Mouse (Mus musculus) stomach, embryonic 15.5 days (tissue): ENCODE data around the gene Slc35e3. TPM values are rescaled to one million over a fixed set of nuclear protein-coding genes. Genes with fewer than 3 reads are reported as not detected.
A peak's percentile ranks its signal among the peaks of the same experiment; 100 is the strongest.
"Not testable (repeated sequence)": the region's sequence is repeated elsewhere in the genome, so short reads cannot be mapped to it uniquely, and the experiment has no call there.

Experiments used
- ATAC-seq: fragments of 200-750 bp; cut with Nextera tagmentation; 2 replicates; pipeline ENCODE4 v1.8.0; 2017; ENCODE audit warnings: low read depth, moderate number of reproducible peaks, moderate TSS enrichment; ENCODE audit not compliant: insufficient read depth, low FRiP score
- H3K27ac ChIP-seq: fragments of 300-500 bp; sonication (generic); 2 replicates; pipeline ENCODE4 v1.5.1; 2015; ENCODE audit warnings: mild to moderate bottlenecking, inconsistent platforms
- H3K27me3 ChIP-seq: fragments of 300-500 bp; sonication (generic); replicated peaks from 2 replicates; pipeline ENCODE4 v1.6.1; 2015; ENCODE audit warnings: inconsistent platforms
- H3K36me3 ChIP-seq: fragments of 300-500 bp; sonication (generic); 2 replicates; pipeline ENCODE4 v1.6.1; 2015; ENCODE audit warnings: inconsistent platforms
- H3K4me1 ChIP-seq: fragments of 300-500 bp; sonication (generic); 2 replicates; pipeline ENCODE4 v1.6.1; 2015; ENCODE audit warnings: inconsistent platforms
- H3K4me2 ChIP-seq: fragments of 300-500 bp; sonication (generic); 2 replicates; pipeline ENCODE4 v1.6.1; 2015; ENCODE audit warnings: mild to moderate bottlenecking, inconsistent platforms
- H3K4me3 ChIP-seq: fragments of 300-500 bp; sonication (generic); replicated peaks from 2 replicates; pipeline ENCODE4 v1.5.1; 2015; ENCODE audit warnings: inconsistent platforms
- H3K9ac ChIP-seq: fragments of 300-500 bp; sonication (generic); 2 replicates; pipeline ENCODE4 v1.6.1; 2015; ENCODE audit warnings: inconsistent platforms
- H3K9me3 ChIP-seq: fragments of 300-500 bp; sonication (generic); 2 replicates; pipeline ENCODE4 v1.6.1; 2016; ENCODE audit warnings: inconsistent platforms
- WGBS: fragments of 180-500 bp; shearing (Covaris S2); methylation state at CpG from one replicate; pipeline ENCODE4 v1.1.7; 2015; 5-methylcytosine and 5-hydroxymethylcytosine counted together
- polyA plus RNA-seq: library from polyadenylated mRNA; unstranded; fragments of >200 nt; fragmentation: Nextera tagmentation; extraction: Ambion mirVana; gene quantifications from 2 replicates; pipeline ENCODE4 v1.2.1, GENCODE M21; 2015

The Slc35e3 gene
- polyA plus RNA-seq, 1 experiment from 2014 or later, result 16.5 TPM

DNA sequence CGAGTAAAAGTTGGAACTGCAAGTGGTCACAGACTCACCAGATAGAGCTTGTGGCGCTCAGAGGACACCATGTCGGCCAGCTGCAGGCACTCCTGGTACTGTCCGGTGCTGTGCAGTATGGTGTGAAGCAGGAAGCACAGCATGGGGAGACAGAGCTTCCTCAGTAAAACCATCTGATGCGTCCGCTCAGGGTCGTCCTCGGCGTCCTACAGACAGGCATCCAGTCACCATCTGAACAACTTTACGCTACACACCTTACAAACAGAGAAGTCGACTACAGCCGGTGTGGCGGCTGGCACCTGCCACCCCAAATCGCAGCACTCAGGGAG is 5.1 kb upstream of the Slc35e3 start:
- Histone ChIP-seq H3K4me2 (no peak overlapping the region), H3K27ac (no peak overlapping the region), H3K27me3 (no peaks in the 10 kb centered on the region), H3K36me3 (peaks cover 40% of the 10 kb centered on the region), H3K9me3 (no peaks in the 10 kb centered on the region), H3K4me1 (no peaks in the 10 kb centered on the region), H3K4me3 (no peak overlapping the region), H3K9ac (no peak overlapping the region)
- WGBS, result 96% methylated on average over 14 of the region's 14 CpGs
- no peak for ATAC-seq

DNA sequence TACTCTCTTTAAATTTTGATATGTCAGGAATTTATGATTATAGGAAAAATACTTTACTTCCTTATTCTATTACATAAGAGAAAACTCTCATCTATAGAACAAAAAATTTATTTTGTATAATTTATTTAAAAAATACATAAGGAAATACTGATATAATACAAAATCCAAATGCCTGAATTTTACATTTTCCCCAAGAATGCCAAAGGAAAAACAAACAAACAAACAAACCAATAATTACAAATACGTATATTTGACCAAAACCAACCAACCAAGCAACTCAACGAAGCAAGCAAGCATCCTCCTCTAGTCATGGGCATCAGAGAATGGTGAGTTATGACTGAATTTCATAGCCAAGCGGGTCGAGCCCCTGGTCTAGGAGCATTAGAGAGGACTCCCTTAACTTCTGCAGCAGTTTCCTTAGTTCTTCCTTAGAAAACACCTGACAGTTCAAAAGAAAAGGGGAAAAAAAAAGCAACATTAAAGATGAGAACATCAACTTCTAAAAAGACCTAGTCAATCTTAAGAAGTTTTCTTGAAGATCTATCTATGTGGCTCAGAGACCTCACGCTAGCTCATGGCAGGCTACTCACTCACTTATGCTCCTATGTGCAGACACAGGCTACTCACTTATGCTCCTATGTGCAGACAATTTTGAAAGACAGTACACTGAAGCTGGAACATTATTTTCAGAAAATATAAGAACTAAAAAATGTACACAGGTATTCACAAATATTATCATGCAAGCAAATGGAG is 4.5 kb upstream of the Slc35e3 start:
- H3K4me2 ChIP-seq, result no peak overlapping the region
- ATAC-seq, result no peak
- no peaks in the 10 kb centered on the region for H3K4me1 ChIP-seq
- no peaks in the 10 kb centered on the region for H3K27me3 ChIP-seq
- no peak overlapping the region for H3K27ac ChIP-seq
- WGBS, result 95% methylated on average over 5 of the region's 5 CpGs
- no peaks in the 10 kb centered on the region for H3K9me3 ChIP-seq
- no peak overlapping the region for H3K4me3 ChIP-seq
- peaks cover 40% of the 10 kb centered on the region for H3K36me3 ChIP-seq
- no peak overlapping the region for H3K9ac ChIP-seq

DNA sequence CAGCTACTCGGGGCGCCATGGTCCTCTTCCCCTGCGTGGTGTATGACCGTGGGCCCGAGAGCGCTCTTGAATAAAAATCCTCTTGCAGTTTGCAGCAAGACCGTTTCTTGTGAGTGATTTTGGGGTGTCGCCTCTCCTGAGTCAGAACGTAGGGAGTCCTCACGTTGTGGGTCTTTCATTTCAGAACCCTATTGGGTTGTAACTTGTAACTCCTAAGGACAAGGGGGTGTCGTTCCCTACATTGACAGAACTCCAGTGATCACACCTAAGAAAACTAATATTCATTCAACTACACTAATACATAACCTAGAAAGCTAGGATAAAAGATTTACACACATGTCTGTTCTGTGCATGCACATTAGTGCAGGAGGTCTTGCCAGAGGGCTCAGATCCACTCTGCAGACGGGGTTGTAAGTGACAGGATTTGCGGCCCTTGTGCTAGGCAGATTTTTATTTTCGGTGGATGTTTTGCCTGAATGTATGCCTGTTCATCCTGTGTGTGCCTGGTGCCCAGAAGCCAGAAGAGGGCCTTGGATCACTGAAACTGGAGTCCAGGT is 3.7 kb upstream of the Slc35e3 start:
- Histone ChIP-seq H3K36me3 (peaks cover 31% of the 10 kb centered on the region), H3K4me3 (no peak overlapping the region), H3K9me3 (no peaks in the 10 kb centered on the region), H3K4me2 (no peak overlapping the region), H3K27ac (no peak overlapping the region), H3K27me3 (no peaks in the 10 kb centered on the region), H3K9ac (no peak overlapping the region), H3K4me1 (0 out of 2 replicates have a peak, but pooled peaks cover 3% of the 10 kb centered on the region)
- WGBS, result 94% methylated on average over 14 of the region's 14 CpGs
- no peak for ATAC-seq

DNA sequence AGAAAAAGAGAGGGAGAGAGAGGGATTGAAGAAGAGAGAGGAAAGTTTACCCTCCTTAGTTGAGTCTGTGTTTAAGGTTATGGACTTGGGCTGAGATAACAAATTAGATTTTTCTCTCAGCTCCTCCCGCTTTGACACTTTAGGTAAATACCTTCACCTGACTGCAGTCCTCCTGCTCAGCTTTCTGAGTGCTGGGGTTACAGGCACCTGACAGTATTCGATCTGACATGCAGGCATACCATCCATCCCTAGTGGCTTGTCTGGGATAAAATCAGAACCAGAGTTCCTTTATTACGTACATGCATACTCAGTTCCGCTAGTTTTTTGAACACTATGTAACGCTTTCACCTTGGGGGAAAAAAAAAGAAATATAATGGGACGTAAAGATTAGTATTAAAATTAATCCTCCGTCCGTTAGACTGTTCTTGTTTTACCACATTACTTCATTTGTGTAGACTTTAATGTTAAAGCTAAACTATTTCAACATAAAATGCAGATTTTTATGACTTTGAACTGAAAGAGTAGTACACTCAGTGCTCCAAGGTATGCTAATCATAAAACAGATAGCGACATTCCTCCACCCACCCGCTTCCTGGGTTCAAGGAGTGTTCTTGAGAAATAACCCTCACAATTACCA is 3.0 kb upstream of the Slc35e3 start:
- WGBS, result 95% methylated on average over 10 of the region's 10 CpGs

DNA sequence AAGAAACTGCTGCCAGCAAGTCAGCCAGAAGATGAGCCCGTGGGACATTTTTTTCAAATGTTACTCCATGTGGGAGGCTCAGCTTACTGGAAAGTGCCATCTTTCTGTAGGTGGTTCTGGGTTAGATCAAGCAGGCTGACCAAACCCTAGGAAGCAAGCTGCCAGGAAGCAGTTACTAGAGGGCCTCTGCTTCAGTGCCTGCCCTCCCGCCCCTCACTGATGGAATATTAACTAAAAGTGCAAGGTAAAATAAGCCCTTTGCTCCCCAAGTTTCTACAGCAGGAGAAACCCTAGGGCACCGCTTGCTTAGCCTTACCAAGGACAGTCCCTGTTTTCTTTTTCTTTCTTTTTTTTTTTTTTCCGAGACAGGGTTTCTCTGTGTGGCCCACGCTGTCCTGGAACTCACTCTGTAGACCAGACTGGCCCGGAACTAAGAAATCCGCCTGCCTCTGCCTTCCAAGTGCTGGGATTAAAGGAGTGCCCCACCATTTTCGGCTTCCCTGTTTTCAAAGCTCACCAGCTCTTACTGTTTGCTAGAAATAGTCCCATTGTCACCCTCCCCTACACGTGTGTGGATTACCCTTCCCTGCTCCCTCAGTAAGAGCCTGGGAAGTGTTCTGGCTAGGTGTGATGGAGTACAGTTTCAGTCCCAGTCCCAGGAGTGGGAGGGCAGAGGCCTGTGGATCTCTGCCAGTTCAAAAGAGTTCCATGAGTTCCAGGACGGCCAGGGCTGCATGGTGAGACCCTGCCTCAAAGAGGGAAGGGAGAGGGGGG is 2.3 kb upstream of the Slc35e3 start:
- 89% methylated on average over 10 of the region's 10 CpGs for WGBS
- H3K4me1 ChIP-seq, result 0 out of 2 replicates have a peak, but pooled peaks cover 8% of the 10 kb centered on the region
- no peak overlapping the region for H3K4me3 ChIP-seq
- ATAC-seq, result no peak
- no peak overlapping the region for H3K27ac ChIP-seq
- no peak overlapping the region for H3K4me2 ChIP-seq
- H3K27me3 ChIP-seq, result no peaks in the 10 kb centered on the region
- H3K9me3 ChIP-seq, result no peaks in the 10 kb centered on the region
- no peak overlapping the region for H3K9ac ChIP-seq
- peaks cover 29% of the 10 kb centered on the region for H3K36me3 ChIP-seq

More for the DNA sequence above, 3.0 kb upstream of the Slc35e3 start:
- no peaks in the 10 kb centered on the region for H3K9me3 ChIP-seq
- peaks cover 26% of the 10 kb centered on the region for H3K36me3 ChIP-seq
- H3K27ac ChIP-seq, result no peak overlapping the region
- H3K27me3 ChIP-seq, result no peaks in the 10 kb centered on the region
- no peak overlapping the region for H3K9ac ChIP-seq
- H3K4me2 ChIP-seq, result no peak overlapping the region
- no peak overlapping the region for H3K4me3 ChIP-seq
- no peak for ATAC-seq
- 0 out of 2 replicates have a peak, but pooled peaks cover 5% of the 10 kb centered on the region for H3K4me1 ChIP-seq

DNA sequence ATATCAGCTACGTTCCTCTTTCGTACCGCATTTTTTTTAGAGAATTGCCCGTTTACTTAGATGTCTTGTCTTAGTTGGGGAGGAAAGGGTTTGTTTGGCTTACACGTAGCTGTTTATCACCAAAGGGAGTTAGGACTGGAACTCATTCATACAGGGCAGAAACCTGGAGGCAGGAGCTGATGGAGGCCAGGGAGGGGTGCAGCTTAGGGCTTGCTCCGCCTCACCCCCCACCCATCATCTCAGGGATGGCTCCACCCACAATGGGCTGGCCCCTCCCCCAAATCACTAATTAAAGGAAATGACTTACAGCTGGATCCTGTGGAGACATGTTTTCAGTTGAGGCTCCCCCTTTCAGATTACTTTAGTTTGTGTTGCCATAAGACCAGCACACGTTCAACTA is 1.5 kb upstream of the Slc35e3 start:
- H3K9ac ChIP-seq, result no peak overlapping the region
- H3K9me3 ChIP-seq, result no peaks in the 10 kb centered on the region
- no peak overlapping the region for H3K4me3 ChIP-seq
- WGBS, result 84% methylated on average over 7 of the region's 7 CpGs
- no peak overlapping the region for H3K27ac ChIP-seq
- 0 out of 2 replicates have a peak, but pooled peaks cover 8% of the 10 kb centered on the region for H3K4me1 ChIP-seq
- no peaks in the 10 kb centered on the region for H3K27me3 ChIP-seq
- no peak overlapping the region for H3K4me2 ChIP-seq
- peaks cover 29% of the 10 kb centered on the region for H3K36me3 ChIP-seq
- no peak for ATAC-seq

DNA sequence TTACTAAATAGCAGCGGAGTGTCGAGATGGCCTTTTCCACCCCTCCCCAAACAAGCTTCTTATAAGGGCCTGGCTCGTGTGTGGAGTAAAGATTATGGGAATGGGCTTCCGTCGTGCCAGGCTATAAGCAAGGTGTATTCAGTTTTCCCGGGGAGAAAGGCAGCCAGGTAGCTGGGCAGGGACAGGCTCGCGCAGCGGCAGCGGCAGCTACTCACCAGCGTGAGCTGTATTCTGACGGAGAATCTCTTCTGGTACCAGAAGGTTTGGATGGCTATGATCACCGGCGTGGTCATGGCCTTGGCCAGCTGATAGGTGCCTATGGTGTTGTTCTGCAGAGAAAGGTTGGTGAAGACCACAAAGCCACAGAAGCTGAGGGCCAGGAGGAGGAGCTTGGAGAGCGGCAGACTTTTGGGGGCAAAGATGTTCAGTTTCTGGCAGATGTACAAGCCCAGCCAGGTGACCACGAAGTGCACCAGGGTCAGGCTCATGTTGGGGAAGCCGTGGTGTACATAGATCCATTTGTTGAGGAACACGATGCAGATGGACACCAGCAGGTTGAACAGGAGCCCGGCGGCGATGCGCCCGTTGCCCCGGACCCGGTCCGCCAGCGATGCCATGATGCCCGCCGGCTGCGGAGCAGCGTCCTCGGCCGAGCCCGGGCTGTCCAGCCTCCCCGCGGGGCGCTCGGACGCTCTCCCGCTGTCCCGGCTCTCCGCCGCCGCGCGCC is 432 bp downstream of the Slc35e3 start:
- not testable (repeated sequence) for H3K9me3 ChIP-seq, H3K4me1 ChIP-seq, H3K27me3 ChIP-seq, H3K27ac ChIP-seq
- under 1% methylated on average over 16 of the region's 46 CpGs for WGBS
- H3K36me3 ChIP-seq, result peaks cover 17% of the 10 kb centered on the region
- peak overlapping the region; percentile 50 for H3K4me3 ChIP-seq
- H3K9ac ChIP-seq, result peak overlapping the region; percentile 40
- ATAC-seq, result peak; percentile 32; the same call in 1 of the 2 replicates
- peak overlapping the region; percentile 75 for H3K4me2 ChIP-seq

DNA sequence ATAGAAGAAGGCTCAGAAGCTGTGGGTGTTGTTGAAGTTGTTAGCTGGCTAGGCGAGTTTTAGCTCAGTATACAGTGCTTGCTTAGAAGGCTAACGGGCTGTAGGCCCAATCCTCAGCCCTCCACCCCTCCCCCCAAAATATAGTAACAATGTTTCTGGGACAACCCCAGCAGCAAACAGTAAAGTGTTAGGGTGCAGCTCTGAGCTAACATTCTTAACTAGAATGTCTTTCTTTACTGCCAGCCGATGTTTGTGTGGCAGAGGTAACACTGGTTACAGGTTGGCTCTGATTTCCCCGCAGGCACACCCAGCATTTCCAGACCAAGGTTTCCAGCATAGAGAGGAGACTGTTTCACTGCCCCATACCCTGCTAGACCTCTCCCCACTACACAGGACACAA is 2.2 kb downstream of the Slc35e3 start:
- WGBS, result 68% methylated on average over 4 of the region's 4 CpGs
- Histone ChIP-seq H3K9ac (no peak overlapping the region), H3K27me3 (no peaks in the 10 kb centered on the region), H3K4me3 (no peak overlapping the region), H3K36me3 (peaks cover 16% of the 10 kb centered on the region), H3K9me3 (no peaks in the 10 kb centered on the region), H3K4me1 (0 out of 2 replicates have a peak, but pooled peaks cover 10% of the 10 kb centered on the region), H3K27ac (no peak overlapping the region), H3K4me2 (peak overlapping the region; percentile 75; the same call in 1 of the 2 replicates)
- no peak for ATAC-seq

DNA sequence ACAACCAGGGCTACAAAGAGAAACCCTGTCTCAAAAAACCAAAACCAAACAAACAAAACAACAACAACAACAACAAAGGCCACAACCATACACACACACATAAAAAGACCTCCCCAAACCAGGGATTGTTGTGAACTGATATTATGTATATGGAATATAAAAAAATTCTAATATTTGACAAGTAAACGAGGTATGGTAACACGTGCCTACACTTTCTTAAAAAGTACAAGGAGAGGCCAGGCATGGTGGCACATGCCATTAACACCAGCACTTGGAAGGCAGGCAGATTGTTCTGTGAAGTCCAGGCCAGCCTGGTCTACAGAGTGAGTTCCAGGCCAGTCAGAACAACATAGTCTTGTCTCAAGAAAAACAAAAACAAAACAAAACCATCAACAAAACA is 3.0 kb downstream of the Slc35e3 start:
- ATAC-seq, result no peak
- Histone ChIP-seq H3K4me1 (0 out of 2 replicates have a peak, but pooled peaks cover 10% of the 10 kb centered on the region), H3K27me3 (no peaks in the 10 kb centered on the region), H3K4me2 (no peak overlapping the region), H3K36me3 (peaks cover 17% of the 10 kb centered on the region), H3K27ac (no peak overlapping the region), H3K4me3 (no peak overlapping the region), H3K9me3 (no peaks in the 10 kb centered on the region), H3K9ac (no peak overlapping the region)
- 81% methylated on average over 2 of the region's 2 CpGs for WGBS

DNA sequence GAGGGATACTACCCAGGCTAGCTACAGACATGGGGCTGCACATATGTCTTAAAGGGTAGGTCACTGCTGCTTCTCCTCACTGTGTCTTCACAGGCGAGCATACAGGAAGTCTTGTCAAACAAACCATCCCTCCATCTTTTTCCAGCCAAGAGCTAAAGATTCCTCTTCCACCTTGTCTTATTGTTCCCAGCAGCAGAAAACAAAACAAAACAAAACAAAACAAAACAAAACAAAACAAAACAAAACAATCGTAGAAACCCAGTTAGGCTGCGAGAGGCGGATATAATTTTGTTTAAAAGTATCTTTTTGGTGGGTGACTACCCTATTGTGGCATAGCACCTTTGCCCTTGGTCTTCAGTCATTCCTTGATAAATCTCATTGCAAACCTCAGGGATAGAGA is 3.5 kb downstream of the Slc35e3 start:
- no peak for ATAC-seq

DNA sequence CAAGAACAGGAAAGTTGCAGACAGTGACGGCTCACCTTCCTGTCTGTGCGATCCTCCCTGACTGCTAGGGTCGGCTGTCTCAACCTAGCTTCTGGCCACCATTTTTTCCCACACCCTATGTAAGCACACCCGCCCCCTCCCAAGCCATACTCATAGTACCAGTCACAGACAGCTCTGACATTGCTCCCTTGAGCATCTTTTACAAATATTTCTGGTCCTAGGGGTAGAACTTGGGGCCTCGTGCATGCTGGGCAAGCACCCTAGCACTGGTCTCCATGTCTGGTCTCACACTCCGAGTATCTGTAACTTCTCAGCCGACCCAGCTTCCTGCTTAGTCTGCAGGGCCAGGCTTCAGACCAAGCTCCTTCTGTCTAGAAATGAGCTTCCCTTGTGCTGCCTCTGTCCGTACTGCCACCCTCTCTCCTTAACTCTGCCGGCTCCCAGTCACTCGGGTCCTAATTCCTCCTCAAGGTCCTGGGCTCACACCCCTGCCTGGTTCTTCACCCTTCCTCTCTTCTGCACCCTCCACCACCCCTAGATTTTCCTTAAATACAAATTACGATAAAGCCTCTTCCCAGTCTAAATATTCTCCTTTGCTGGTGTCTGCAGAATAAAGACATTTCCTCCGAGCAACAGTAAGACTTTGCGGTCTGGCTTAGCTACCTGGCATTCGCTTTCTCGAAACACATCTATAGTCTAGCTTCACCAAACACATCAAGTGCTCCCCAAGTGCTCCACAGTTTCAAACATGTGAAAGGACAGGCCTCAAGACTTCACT is 4.3 kb downstream of the Slc35e3 start:
- H3K9me3 ChIP-seq, result no peaks in the 10 kb centered on the region
- H3K27ac ChIP-seq, result no peak overlapping the region
- no peak overlapping the region for H3K4me2 ChIP-seq
- peaks cover 17% of the 10 kb centered on the region for H3K36me3 ChIP-seq
- no peak overlapping the region for H3K4me3 ChIP-seq
- WGBS, result 80% methylated on average over 15 of the region's 15 CpGs
- H3K27me3 ChIP-seq, result no peaks in the 10 kb centered on the region
- no peak for ATAC-seq
- no peak overlapping the region for H3K9ac ChIP-seq
- 0 out of 2 replicates have a peak, but pooled peaks cover 10% of the 10 kb centered on the region for H3K4me1 ChIP-seq

More for the DNA sequence above, 3.5 kb downstream of the Slc35e3 start:
- H3K27me3 ChIP-seq, result no peaks in the 10 kb centered on the region
- WGBS, result 83% methylated on average over 4 of the region's 4 CpGs
- H3K36me3 ChIP-seq, result peaks cover 17% of the 10 kb centered on the region
- H3K4me1 ChIP-seq, result 0 out of 2 replicates have a peak, but pooled peaks cover 10% of the 10 kb centered on the region
- H3K9me3 ChIP-seq, result no peaks in the 10 kb centered on the region
- no peak overlapping the region for H3K9ac ChIP-seq
- H3K27ac ChIP-seq, result no peak overlapping the region
- H3K4me3 ChIP-seq, result no peak overlapping the region
- H3K4me2 ChIP-seq, result no peak overlapping the region
